Mouse (Mus musculus) right cerebral cortex, adult 18-20 months (tissue): ENCODE measurements around the gene Cbx1.
"Not testable (repeated sequence)": the region's sequence is repeated elsewhere in the genome, so short reads cannot be mapped to it uniquely, and the experiment has no call there.

Source experiments
- DNase-seq: peaks from one replicate; pipeline ENCODE4 v3.0.0; 2022; ENCODE audit warnings: mixed read lengths

The Cbx1 gene

DNA sequence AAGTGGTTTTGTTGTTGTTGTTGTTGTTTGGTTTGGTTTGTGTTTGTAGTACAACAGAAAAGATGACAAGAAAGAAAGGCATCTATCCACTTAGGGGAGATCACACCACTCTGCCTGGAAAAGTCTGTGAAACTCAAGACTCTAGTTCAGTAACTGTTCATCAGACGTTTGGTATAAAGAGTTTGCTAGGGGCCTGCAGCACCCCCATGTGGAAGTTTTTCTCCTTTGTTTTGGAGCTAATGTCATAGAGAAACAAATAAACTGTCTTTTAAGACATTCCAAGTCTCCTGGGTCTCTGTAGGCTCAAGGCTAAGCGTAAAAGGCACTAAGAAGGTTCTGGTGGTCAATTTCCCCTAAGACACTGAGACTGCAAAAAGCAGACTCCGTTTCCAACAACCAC lies 12.9 kb upstream of the Cbx1 start:
- DNase-seq, result no peak

DNA sequence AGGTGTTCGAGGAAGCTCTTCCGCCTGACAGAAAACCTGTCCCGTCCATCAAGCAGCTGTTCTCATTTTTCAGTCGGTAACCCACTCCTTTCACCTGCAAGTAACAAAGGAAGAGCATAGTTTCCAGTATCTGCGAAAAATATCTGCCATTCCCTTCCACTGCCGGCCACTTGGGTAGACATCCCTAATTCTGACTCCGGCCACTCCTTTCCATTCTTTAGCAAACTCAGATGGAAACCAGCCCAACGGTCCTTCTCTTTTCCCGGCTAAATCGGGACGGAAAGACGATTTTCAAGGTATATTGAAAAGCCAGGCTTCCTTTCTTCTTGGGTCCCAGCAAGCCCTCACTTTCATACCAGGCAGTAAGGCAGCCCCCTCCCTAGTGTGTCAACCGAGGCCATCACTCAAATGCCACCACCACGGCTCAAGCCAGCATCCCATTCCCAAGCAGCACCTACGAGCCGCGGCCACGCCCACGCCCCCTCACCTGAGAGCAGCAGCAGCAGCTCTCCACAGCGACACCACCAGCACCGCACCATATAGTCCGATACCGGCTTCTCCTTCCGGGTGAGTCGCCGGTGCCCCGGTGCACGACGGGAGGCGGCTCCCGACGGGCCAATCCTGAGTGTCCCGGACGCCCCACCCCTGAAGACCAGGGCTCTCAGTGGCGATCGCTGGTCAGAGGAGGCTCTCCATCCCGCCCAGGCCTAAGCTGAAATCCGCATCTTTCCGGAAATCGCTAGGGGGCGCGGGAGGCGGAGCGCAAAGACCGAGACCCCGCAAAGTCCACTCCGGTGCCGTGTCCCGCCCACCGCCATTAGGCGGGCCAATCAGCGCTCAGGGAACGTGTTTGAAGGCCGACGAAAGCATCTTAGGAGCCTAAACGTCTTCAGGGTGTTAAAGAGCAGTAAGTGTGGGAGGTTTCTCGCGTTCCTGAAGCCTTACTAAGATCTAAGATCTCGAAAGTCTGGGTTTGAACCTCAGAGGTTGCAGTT lies 11.7 kb upstream of the Cbx1 start, which contains the start of gene Snx11:
Gene Snx11 (minus strand): TSS at position 592 of the 995 bp plus-strand sequence.
- DNase-seq, result peak; percentile 100

DNA sequence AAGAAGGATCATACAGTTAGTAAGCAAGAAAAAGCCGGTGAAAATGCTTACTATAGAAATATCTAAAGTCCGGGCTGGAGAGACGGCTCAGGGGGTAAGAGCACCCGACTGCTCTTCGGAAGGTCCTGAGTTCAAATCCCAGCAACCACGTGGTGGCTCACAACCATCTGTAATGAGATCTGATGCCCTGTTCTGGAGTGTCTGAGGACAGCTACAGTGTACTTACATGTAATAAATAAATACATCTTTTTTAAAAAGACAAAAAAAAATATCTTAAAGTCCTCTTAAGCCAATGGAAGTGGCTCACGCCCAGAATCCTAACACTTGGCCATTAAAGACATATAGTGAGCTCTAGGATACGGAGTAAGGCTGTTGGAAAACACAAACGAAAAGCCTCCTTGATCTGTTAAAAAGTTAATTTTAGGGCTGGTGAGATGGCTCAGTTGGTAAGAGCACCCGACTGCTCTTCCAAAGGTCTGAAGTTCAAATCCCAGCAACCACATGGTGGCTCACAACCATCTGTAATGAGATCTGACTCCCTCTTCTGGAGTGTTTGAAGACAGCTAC lies 10.8 kb upstream of the Cbx1 start:
- not testable (repeated sequence) for DNase-seq

DNA sequence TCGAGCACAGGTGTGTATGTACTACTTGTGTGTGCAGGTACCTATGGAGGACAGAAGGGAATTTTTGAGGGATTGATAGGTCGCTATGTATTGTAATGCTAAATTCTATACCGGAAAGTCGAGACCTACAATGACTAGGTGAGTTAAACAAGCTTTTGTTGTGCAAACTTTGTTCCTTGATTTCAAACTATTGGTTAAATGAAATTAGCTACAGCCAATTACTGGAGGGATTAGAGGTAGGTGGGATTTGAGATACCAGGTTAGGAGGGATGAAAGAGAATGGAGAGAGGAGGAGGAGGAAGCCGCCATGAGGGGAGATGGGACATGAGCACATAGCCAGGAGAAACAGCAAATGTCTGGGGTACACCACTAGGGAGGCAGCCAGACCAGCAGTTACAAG lies 8.6 kb upstream of the Cbx1 start:
- DNase-seq, result no peak

DNA sequence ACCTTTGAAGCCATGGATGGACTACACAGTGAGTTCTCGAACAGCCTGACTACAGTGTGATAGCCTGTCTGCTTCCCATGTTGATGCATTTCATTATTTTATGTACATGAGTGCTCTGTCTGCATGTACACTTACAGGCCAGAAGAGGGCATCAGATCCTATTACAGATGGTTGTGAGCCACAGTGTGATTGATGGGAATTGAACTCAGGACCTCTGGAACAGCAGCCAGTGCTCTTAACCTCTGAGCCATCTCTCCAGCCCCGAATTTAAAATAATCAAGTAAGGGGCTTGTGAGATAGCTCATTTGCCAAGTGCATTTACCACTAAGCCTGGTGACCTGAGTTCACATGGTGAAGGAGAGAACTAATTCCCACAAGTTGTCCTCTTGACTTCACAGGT lies 7.5 kb upstream of the Cbx1 start:
- DNase-seq, result no peak

DNA sequence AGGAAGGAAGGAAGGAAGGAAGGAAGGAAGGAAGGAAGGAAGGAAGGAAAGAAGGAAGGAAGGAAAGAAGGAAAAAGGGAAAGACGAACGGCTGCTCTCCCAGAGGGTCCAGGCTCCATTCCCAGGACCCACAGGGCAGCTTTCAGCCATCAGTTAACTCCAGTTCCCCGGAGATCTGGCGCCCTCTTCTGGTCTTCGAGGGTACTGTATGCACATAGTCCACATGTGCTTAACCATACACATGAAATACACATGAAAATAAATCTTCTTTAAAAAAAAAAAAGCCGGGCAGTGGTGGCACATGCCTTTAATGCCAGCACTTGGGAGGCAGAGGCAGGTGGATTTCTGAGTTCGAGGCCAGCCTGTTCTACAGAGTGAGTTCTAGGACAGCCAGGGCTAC lies 4.1 kb upstream of the Cbx1 start:
- peak; percentile 37 for DNase-seq

DNA sequence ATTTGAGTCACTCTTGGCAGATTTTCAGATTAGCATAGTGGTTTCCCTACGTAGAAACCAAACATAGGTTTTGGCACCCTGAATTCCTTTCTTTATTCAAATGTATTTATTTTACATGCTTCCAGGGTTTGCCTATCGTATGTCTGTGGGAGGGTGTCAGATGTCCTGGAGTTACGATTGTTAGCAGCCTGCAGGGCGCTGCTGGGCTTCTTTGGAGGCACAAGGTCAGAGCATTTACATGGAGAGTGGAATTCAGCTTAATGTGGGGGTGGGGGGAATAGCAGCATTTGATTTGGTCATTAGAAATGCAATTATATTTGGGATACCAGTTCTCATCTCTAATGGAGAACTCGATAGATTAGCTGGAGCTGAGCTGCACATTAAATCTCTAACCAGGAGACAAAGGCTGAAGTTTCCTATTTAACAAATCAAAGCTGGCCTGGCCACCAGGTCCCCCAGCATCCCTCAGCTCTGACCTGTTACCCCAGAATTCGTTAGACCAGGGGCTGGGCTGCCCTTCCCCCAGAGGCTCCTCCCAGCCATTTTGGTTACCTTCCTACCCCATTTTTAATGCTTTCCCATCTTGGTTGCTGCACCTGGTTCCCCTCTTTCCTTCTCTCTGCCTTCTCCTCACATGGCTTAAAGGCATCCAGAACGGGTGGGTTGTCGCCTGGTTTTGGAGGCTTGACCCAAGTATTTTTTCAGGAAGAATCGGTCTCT lies 2.0 kb upstream of the Cbx1 start:
- DNase-seq, result no peak

DNA sequence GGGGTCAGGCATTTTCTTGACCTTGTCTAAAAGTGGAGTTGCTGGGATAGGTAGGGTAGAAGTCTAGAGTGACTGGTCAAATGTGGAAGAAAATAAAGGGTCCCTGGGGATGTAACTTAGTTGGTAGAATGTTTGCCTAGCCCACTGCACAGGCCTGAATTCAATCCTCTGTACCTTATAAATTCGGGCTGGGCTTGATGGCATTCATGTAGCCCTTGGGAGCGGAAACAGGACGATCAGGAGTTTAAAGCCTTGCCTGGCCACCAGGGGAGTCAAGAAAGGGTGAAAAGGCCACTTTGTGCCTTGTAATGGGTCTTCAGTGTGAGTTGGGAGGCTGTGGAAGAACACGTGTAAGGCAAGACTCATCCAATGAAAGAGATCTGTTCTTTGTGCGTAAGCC lies 1.1 kb downstream of the Cbx1 start:
- DNase-seq, result no peak

DNA sequence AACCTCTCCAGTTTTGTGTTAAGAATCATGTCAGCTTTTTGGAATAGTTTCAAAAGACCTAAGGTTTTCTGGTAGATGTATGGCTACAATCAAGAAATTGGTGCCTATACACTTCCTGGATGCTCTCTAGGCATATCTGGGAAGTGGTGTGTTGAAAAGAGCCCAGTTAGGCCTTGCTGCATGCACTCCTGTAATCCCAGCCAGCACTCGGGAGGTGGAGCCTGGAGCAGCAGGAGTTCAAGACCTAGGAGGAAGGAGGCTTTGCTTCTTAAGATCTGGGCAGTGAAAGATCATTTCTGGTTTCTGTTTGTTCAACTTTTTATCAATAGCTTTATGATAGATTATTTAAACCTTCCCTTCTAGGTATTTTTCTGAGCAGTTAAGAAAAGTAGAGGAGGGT lies 1.8 kb downstream of the Cbx1 start:
- no peak for DNase-seq

DNA sequence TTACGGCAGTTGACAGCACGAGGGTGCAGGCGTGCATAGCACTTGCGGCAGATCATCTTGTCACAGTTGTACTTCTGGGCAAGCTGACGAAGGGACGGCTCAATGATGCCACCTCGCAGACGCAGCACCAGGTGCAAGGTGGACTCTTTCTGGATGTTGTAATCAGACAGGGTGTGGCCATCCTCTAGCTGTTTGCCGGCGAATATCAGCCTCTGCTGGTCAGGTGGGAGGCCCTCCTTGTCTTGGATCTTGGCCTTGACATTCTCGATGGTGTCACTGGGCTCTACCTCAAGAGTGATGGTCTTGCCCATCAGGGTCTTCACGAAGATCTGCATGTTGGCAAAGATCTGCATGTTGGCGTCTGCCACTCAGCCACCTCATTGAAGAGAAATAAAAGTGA lies 6.6 kb downstream of the Cbx1 start:
- no peak for DNase-seq

DNA sequence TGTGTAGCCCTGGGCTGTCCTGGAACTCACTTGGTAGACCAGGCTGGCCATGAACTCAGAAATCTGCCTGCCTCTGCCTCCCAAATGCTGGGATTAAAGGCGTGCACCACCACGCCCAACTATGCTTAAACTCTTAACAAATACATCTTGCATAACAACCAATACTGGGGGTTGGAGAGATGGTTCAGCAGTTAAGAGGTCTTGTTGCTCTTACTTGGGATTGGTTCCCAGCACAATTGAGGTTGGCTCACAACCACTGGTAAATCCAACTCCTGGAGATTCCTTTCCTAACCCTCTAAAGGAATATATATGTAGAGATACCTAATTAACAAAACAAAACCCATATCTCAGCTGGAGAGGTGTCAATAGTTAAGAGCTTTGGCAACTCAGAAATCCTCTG lies 7.2 kb downstream of the Cbx1 start:
- no peak for DNase-seq

DNA sequence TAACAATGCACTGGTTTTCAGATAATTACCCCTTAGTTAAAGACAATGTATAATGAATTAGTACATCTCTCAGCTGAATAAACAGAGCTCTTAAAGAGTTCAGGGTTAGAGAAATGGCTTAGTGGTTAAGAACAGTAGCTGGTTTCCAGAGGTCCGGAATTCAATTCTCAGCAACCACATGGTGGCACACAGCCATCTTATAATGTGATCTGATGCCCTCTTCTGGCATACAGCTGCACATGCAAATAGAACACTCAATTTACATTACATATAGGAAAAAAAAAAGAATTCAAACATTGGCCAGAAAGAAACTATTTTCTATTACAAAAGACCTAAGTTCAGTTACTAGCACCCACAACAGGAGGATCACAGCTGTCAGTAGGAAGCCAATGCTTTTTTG lies 7.7 kb downstream of the Cbx1 start:
- no peak for DNase-seq

DNA sequence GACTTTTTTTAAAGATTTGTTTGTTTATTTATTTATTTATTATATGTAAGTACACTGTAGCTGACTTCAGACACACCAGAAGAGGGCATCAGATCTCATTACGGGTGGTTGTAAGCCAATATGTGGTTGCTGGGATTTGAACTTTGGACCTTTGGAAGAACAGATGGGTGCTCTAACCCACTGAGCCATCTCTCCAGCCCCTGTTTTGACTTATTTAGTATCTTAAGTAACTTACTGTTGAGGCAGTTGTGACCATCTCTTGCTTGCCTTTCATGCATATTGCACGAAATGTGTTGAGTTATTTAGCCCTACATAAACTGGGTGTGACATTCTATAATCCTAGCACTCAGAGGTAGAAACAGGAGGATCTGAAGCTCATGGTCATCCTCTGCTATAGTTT lies 10.6 kb downstream of the Cbx1 start:
- DNase-seq, result no peak

DNA sequence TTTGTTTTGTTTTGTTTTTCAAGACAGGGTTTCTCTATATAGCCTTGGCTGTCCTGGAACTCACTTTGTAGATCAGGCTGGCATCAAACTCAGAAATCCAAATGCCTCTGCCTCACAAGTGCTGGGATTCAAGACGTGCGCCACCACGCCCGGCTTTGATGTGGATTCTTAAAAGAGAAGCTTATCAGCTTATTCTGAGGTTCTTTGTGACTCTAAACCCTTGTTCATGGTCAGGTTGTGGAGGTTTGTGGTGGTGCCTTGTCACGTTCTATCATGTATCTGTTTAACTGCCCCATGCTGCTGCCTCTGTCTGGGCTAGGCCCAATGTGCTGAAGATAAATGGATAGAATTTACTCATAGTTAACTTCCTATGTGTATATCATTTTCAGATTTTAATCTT lies 16.7 kb downstream of the Cbx1 start:
- DNase-seq, result no peak

DNA sequence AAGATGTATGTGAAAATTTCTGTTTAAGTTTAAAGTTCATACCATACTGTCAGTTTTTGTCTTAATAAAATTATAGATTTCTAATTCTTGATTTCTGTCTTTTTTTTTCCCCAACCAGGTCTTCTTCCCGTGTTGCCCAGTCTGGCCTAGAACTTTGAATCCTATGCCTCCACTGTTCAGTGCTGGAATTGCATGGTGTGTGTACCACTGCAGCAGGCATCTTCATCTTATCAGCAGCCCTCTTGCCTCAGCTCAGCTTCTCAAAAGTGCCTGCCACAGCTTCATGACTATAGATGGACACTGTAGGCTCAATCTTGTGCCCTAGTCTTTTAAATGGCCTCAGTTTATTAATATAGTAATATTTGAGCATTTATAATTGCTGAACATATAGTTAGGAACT lies 19.1 kb downstream of the Cbx1 start:
- no peak for DNase-seq

DNA sequence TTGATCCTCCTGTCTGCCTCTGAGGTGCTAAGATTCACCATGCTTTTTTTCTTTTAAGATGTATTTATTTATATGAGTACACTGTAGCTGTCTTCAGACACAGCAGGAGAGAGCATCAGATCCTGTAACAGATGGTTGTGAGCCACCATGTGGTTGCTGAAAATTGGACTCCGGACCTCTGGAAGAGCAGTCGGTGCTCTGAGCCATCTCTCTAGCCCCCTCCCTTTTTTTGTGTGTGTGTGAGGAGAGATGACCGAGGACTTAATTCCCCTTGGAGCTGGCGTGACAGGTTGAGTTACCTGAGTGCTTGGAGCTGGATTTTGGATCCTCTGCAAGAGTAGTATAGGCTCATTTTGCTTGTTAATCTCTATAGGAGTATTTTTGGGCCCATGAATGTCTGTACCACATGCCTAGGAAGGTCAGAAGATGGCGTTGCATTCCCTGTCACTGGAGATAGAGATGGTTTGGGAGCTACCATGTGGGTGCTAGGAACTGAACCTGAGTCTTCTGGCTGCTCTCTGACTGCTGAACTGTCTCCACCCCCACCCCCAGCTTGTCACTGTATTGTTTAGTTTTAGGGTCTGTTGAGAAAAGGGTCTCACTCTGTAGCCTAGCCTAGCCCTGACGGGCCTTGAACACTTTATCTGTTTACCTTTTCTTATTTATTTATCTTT lies 20.8 kb downstream of the Cbx1 start:
- DNase-seq, result no peak

DNA sequence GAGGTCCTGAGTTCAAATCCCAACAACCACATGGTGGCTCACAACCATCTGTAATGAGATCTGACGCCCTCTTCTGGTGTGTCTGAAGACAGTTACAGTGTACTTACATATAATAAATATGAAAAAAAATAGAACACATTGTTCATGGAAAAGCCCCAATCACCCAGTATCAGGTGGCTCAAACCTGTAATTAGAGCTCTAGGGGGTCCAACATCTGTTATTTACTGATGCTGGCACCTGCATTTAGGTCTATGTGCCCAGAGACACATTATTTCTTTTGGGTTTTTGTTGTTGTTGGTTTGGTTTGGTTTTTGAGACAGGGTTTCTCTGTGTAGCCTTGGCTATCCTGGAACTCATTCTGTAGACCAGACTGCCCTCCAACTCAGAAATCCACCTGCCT lies 22.3 kb downstream of the Cbx1 start:
- DNase-seq, result not testable (repeated sequence)

DNA sequence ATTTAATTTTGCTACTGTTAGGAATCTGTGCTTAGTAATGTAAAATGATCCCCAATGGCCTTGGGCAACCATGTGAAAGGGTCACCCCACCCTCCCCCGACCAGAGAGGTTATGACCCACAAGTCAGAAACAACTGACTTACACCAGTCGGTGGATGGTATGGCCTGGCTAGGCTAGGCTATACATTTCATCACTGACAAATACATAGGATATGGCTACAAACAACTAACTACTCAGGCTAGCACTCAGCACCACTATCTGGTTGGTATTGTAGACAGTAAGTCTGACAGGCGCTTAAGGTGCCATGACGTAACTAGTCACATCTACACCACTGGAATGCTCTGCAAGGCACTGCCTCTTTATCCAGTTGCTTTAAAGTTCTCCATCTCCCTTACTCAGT lies 24.5 kb downstream of the Cbx1 start:
- no peak for DNase-seq

DNA sequence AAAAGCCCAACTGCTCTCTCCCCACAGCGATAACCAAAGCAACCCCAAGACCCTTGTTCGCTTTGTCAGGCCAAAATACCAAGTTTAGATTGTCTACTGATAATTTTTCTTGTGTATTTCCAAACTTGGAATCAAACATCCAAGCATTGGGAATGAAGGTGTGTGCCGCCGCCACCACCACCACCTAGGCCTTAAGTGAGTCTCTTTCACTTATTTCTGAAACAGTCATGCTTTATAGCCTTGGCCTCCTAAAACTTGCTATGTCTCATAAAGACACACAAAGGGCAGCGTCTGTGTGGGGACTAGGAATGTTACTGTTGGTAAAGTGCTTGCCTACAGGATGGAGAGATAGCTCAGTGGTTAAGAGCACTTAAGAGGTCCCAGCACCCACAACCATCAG lies 25.0 kb downstream of the Cbx1 start:
- DNase-seq, result no peak

DNA sequence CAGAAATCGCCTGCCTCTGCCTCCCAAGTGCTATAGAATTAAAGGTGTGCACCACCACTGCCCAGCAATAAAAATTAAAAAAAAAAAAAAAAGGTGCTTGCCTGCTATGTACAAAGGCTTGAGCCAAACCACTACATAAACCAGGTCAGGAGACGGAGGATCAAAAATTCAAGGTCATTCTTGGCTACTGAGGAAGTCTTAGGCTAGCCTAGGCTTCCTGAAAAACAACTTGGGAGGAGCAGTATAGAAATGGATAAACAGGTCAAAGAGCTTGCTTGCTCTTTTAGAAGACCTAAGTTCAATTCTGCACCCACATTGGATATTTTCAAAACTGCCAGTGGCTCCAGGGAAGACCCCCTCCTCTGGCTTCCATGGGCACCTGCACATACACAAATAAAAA lies 25.5 kb downstream of the Cbx1 start:
- DNase-seq, result no peak

DNA sequence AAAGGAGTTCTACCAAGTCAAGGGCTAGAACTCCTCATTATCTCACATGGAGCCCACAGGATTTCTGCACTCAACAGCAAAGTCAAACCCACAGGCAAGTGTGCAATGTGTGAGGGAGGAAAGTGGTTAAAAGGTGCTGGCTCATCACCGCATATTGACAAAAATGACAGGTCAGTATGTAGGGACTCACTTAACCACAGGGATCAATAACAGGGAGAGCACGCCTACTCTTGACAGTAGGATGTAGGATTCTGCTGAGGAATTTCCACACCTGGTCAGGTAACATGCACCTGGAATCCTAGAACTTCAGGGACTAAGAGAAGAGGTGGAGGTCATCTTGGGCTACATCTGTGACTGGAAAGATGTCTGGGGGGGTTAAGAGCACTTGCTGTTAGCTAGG lies 27.0 kb downstream of the Cbx1 start:
- no peak for DNase-seq

DNA sequence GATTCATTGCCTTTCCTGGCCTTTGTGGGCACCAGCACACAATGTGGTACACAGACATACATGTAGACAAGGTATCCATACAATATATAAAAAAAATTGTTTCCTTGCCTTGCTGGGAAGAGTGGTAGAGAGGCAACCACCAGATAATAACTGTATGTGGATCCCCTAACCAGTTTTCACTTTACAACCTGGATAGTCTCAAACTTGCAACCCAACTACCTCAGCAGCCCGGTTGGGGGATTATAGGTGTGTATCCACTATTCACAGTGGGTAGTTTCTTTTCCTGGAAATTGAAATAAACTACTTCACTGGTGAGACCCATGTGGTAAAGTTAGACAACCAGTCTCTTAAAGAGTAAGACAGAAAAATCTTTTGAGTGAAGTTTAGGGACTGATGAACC lies 27.6 kb downstream of the Cbx1 start:
- no peak for DNase-seq

DNA sequence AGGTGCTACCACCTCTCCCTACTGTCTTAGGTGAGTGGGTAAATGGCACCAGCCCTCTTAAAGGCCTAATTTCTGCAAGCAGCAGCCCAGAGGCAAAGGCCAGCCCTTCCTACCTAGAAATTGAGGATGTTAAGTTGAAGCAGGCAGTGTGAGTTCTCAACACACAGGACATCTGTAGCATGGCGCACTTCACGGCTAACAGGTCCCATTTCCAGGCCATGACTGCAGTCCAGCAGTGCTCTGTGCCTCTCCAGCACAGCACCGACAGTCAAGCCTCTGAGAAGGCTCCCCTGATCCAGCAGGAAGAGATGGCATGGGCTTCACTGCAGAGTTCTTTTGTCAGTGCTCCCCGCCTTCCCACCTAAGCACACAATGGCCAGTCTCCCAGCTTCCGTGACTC lies 28.1 kb downstream of the Cbx1 start:
- DNase-seq, result no peak
